ENCODE assay signal across 8 mouse cellular contexts in genomic region chr2:26474789-26475504, GRCm38 (mm10). TPM values are rescaled to one million over a fixed set of nuclear protein-coding genes. Genes with fewer than 3 reads are reported as not detected.
DNase-seq lines count a peak whose midpoint lies in the region; ATAC-seq lines count a peak whose summit lies in the region.

No protein-coding gene starts in this region.

- no peak overlapping the region for H3K9ac ChIP-seq in embryonic facial prominence, embryonic 11.5 days (replicated peaks; ENCODE audit: low read length)

- H3K36me3 ChIP-seq in embryonic facial prominence, embryonic 11.5 days (replicated peaks; ENCODE audit: control insufficient read depth, insufficient read depth, low read depth, low read length): peaks cover 19% of the 10 kb centered on the region
- H3K36me3 ChIP-seq in limb, embryonic 10.5 days: peaks cover 98% of the 10 kb centered on the region
- peaks cover 100% of the 10 kb centered on the region for H3K36me3 ChIP-seq in midbrain, embryonic 10.5 days

- H3K9me3 ChIP-seq in embryonic facial prominence, embryonic 11.5 days (replicated peaks; ENCODE audit: control insufficient read depth, low read length): no peaks in the 10 kb centered on the region
- H3K9me3 ChIP-seq in limb, embryonic 10.5 days (replicated peaks): no peaks in the 10 kb centered on the region
- H3K9me3 ChIP-seq in midbrain, embryonic 10.5 days (replicated peaks): no peaks in the 10 kb centered on the region

- no peak overlapping the region for H3K4me2 ChIP-seq in embryonic facial prominence, embryonic 11.5 days (ENCODE audit: low read depth, low read length)

- H3K27me3 ChIP-seq in embryonic facial prominence, embryonic 11.5 days (ENCODE audit: control insufficient read depth, insufficient read depth, low read length): no peaks in the 10 kb centered on the region
- no peaks in the 10 kb centered on the region for H3K27me3 ChIP-seq in limb, embryonic 10.5 days (ENCODE audit: low read depth, poor library complexity, severe bottlenecking)
- H3K27me3 ChIP-seq in midbrain, embryonic 10.5 days (ENCODE audit: low read depth, poor library complexity, severe bottlenecking): no peaks in the 10 kb centered on the region

- no peak overlapping the region for H3K4me3 ChIP-seq in embryonic facial prominence, embryonic 11.5 days (ENCODE audit: low read depth, low read length)
- no peak overlapping the region for H3K4me3 ChIP-seq in limb, embryonic 10.5 days
- H3K4me3 ChIP-seq in midbrain, embryonic 10.5 days: no peak overlapping the region

- no peak for ATAC-seq in embryonic facial prominence, embryonic 11.5 days (replicated peaks; ENCODE audit: insufficient number of reproducible peaks, low FRiP score, low TSS enrichment, low read depth)
- no peak for ATAC-seq in cerebellum, adult (ENCODE audit: insufficient number of reproducible peaks, low FRiP score, low TSS enrichment)

- WGBS in embryonic facial prominence, embryonic 11.5 days: 43% methylated on average over 9 of the region's 9 CpGs
- 61% methylated on average over 9 of the region's 9 CpGs for WGBS in limb, embryonic 10.5 days
- WGBS in midbrain, embryonic 10.5 days: 64% methylated on average over 9 of the region's 9 CpGs

- H3K27ac ChIP-seq in embryonic facial prominence, embryonic 11.5 days (replicated peaks; ENCODE audit: low read depth, low read length): peak overlapping the region; percentile 35; the same call in 1 of the 2 replicates
- peak overlapping the region; percentile 42 for H3K27ac ChIP-seq in limb, embryonic 10.5 days
- H3K27ac ChIP-seq in midbrain, embryonic 10.5 days (replicated peaks): peak overlapping the region; percentile 71

- H3K4me1 ChIP-seq in embryonic facial prominence, embryonic 11.5 days (ENCODE audit: control insufficient read depth, insufficient read depth, low read length): no peaks in the 10 kb centered on the region
- H3K4me1 ChIP-seq in limb, embryonic 10.5 days: peaks cover 21% of the 10 kb centered on the region
- peaks cover 50% of the 10 kb centered on the region for H3K4me1 ChIP-seq in midbrain, embryonic 10.5 days

- DNase-seq in MN1 (ENCODE audit: low spot score): peak; percentile 22
- peak; percentile 25 for DNase-seq in embryonic facial prominence, embryonic 11.5 days (ENCODE audit: low spot score)
- peak; percentile 84 for DNase-seq in heart, postnatal 25 days (ENCODE audit: low spot score)
- no peak for DNase-seq in limb, embryonic 10.5 days (ENCODE audit: low spot score)
- no peak for DNase-seq in midbrain, embryonic 10.5 days (ENCODE audit: low spot score)
- no peak for DNase-seq in B cell, adult 2 months
- DNase-seq in cerebellum, adult 11-12 months: no peak

- intact Hi-C loops in heart, postnatal 25 days (cut with DNase I): loop anchor here (1.0 to 2.0 kb wide), 2 partner anchors 18 to 74 kb away; no protein-coding TSS in a partner anchor

RNA-seq across cellular contexts. Expression of gene Sec16a, which starts 29.9 kb away (rescaled TPM):
- polyA plus RNA-seq in embryonic facial prominence, embryonic 11.5 days (2014; fragmentation: Nextera tagmentation; extraction: Ambion mirVana): 30.4 and 33.3 TPM in 2 replicates
- 10 to 100 TPM; 34.9 to 38.8 TPM for total RNA-seq in heart, postnatal 25 days (2021)
- 29.4 and 37.1 TPM in 2 replicates for polyA plus RNA-seq in limb, embryonic 10.5 days (2016; fragmentation: Nextera tagmentation; extraction: Ambion mirVana)
- polyA plus RNA-seq in midbrain, embryonic 10.5 days (2016; fragmentation: Nextera tagmentation; extraction: Ambion mirVana): 21.4 and 28.7 TPM in 2 replicates

RNA-seq across cellular contexts. Expression of gene Notch1, which starts 41.5 kb away (rescaled TPM):
- 17.2 and 17.7 TPM in 2 replicates for polyA plus RNA-seq in embryonic facial prominence, embryonic 11.5 days (2014; fragmentation: Nextera tagmentation; extraction: Ambion mirVana)
- total RNA-seq in heart, postnatal 25 days (2021): 10 to 100 TPM; 27.5 to 32.3 TPM
- polyA plus RNA-seq in limb, embryonic 10.5 days (2016; fragmentation: Nextera tagmentation; extraction: Ambion mirVana): 8.5 and 11.8 TPM in 2 replicates
- 30.1 and 38.3 TPM in 2 replicates for polyA plus RNA-seq in midbrain, embryonic 10.5 days (2016; fragmentation: Nextera tagmentation; extraction: Ambion mirVana)

Comparison
In these comparisons a context has a peak if more than half of its experiments do, and no peak if none do; other contexts are left out.
1. DNase-seq: peak in MN1 (single experiment), embryonic facial prominence, embryonic 11.5 days (single experiment) and heart, postnatal 25 days (single experiment); none in limb, embryonic 10.5 days (single experiment), midbrain, embryonic 10.5 days (single experiment), B cell, adult 2 months (0 of 2) and cerebellum, adult 11-12 months (single experiment).
2. Peak in every context shown above with its lines, with median percentiles within 50 percentile points of each other: H3K27ac ChIP-seq.